Mouse (Mus musculus): ENCODE measurements around the gene Ythdf2.

DNA sequence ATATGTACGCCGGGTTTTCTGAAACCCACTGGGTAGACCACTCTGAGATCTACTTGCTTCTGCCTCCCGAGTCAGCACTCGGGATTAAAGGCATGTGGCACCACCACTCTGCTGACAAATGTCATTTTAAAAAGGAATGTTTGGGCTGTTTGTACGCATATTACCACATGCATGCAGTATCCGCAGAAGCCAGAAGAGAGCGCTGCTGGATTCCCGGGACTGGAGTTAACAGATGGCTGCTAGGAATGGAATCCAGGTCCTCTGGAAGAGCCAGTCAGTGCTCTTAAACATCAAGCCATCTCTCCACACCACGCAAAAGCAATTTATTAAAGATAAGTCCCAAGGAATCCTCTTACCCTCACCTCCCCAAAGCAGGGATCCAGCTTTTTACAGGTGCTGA, 31.4 kb downstream of the Ythdf2 start:
- TF ChIP-seq CTCF (IDR thresholded peaks at IDR 0.05; ENCODE audit: insufficient read depth, low read length) (0 out of 2 replicates have a peak, but pooled peaks have one; percentile 14), POLR2A (IDR thresholded peaks at IDR 0.05; ENCODE audit: borderline replicate concordance, extremely low read depth, low read depth, low read length) (no peak)
